Mouse (Mus musculus): ENCODE data around the gene Pax5.

DNA sequence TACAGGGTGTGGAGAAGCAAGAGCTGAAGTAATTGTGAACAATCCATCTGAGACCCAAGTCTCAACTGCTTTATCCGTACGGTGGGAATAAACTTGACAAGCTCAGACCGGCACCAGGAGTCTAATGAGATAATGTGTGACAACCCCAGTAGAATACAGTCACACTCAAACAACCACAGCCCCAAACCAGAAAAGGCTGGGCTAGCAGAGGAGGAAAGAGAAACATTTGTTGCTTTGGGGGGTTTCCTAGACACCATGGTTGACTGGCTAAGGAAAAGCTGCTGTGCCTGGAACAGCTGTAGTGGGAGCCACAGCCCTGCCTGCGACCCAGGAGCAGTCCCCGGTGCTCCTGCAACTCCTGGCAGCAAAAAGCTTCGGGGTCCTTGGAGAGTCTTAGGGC lies 219.4 kb downstream of the Pax5 start:
- no peak for TF ChIP-seq CTCF (IDR thresholded peaks at IDR 0.05; ENCODE audit: extremely low read depth, insufficient read length, insufficient replicate concordance, low read depth, low read length)
- TF ChIP-seq POLR2A (IDR thresholded peaks at IDR 0.05; ENCODE audit: low read depth, low read length) = no peak

All from small intestine, adult 2 months (tissue).